ENCODE assay signal across 21 mouse cellular contexts in genomic region chr7:82783071-82783470, GRCm38 (mm10).
A peak's percentile ranks its signal among the peaks of the same experiment; 100 is the strongest.
DNase-seq lines count a peak whose midpoint lies in the region; ATAC-seq lines count a peak whose summit lies in the region.
"Had no signal": no experiment of that assay in that cellular context is flagged by ENCODE, and none has a peak within 500 bp of the region (broad histone marks: within the 10 kb centered on the region; RNA-seq: fewer than 3 reads in every experiment).

No protein-coding gene starts in this region.

- ATAC-seq in kidney, embryonic 16.5 days (ENCODE audit: low FRiP score, low TSS enrichment) = no peak
- ATAC-seq: forebrain, embryonic 16.5 days; hindbrain, embryonic 16.5 days had no signal

- H3K27ac ChIP-seq in kidney, embryonic 16.5 days (ENCODE audit: low read length) = no peak overlapping the region
- H3K27ac ChIP-seq: embryonic facial prominence, embryonic 12.5 days; forebrain, embryonic 12.5 days; heart, embryonic 13.5 days; hindbrain, embryonic 12.5 days had no signal

- DNase-seq in kidney, adult 11 months = peak; percentile 28
- peak; percentile 12 for DNase-seq in urinary bladder, postnatal 14 days (ENCODE audit: low spot score)
- DNase-seq in urinary bladder, postnatal 4 days (ENCODE audit: low spot score in 2 of 2) = no peak
- peak; percentile 28 for DNase-seq in kidney, adult 9 months
- peak; percentile 26 to 33 for DNase-seq in kidney, postnatal 36 days
- DNase-seq in thymus, postnatal 14 days = no peak
- DNase-seq in thymus, postnatal 10 days (ENCODE audit: low spot score in 2 of 2) = no peak
- DNase-seq: adrenal gland, adult 8-10 months; adrenal gland, postnatal 36 days; cerebellum, adult 11 months; cerebellum, adult 9-10 months; cerebellum, postnatal 25 days; gastrocnemius, postnatal 10 days; heart, postnatal 4 days had no signal

- WGBS in kidney, embryonic 16.5 days = 49% methylated on average over 2 of the region's 2 CpGs

- H3K9me3 ChIP-seq in kidney, embryonic 16.5 days (ENCODE audit: low read length) = no peaks in the 10 kb centered on the region
- H3K9me3 ChIP-seq: embryonic facial prominence, embryonic 12.5 days; forebrain, embryonic 12.5 days; heart, embryonic 13.5 days; hindbrain, embryonic 12.5 days had no signal

- no peaks in the 10 kb centered on the region for H3K4me1 ChIP-seq in kidney, embryonic 16.5 days (ENCODE audit: insufficient read depth, low read length)
- H3K4me1 ChIP-seq: embryonic facial prominence, embryonic 12.5 days; forebrain, embryonic 12.5 days had no signal

- no peaks in the 10 kb centered on the region for H3K27me3 ChIP-seq in kidney, embryonic 16.5 days (ENCODE audit: insufficient read depth, low read length)
- H3K27me3 ChIP-seq: embryonic facial prominence, embryonic 12.5 days; forebrain, embryonic 12.5 days; heart, embryonic 13.5 days; hindbrain, embryonic 12.5 days had no signal

- H3K4me3 ChIP-seq in kidney, embryonic 16.5 days (ENCODE audit: low read length) = no peak overlapping the region
- H3K4me3 ChIP-seq: embryonic facial prominence, embryonic 12.5 days; forebrain, embryonic 12.5 days; heart, embryonic 13.5 days; hindbrain, embryonic 12.5 days had no signal

- no peak overlapping the region for H3K9ac ChIP-seq in kidney, embryonic 16.5 days (replicated peaks; ENCODE audit: low read length)
- H3K9ac ChIP-seq: embryonic facial prominence, embryonic 12.5 days; forebrain, embryonic 12.5 days; heart, embryonic 13.5 days; hindbrain, embryonic 12.5 days had no signal

- H3K4me2 ChIP-seq in kidney, embryonic 16.5 days (replicated peaks; ENCODE audit: low read depth, low read length) = no peak overlapping the region
- H3K4me2 ChIP-seq: embryonic facial prominence, embryonic 12.5 days; forebrain, embryonic 12.5 days; heart, embryonic 13.5 days; hindbrain, embryonic 12.5 days had no signal

- no peaks in the 10 kb centered on the region; the same call in 1 of the 2 replicates for H3K36me3 ChIP-seq in kidney, embryonic 16.5 days (ENCODE audit: insufficient read depth, low read length)
- H3K36me3 ChIP-seq: embryonic facial prominence, embryonic 12.5 days; forebrain, embryonic 12.5 days; hindbrain, embryonic 12.5 days had no signal

Comparison
In these comparisons a context has a peak if more than half of its experiments do, and no peak if none do; other contexts are left out.
1. DNase-seq: peak in kidney, adult 11 months (single experiment), urinary bladder, postnatal 14 days (single experiment), kidney, adult 9 months (single experiment) and kidney, postnatal 36 days (2 of 2); none in urinary bladder, postnatal 4 days (0 of 2), thymus, postnatal 14 days (single experiment) and thymus, postnatal 10 days (0 of 2).